Mouse (Mus musculus): ENCODE data around the gene Elp4.

Gene Elp4

GRCm38 (mm10) chr2:105670731-105671095 lies 233.7 kb downstream of the Elp4 start:
- DNase-seq (ENCODE audit: low spot score), result no peak

GRCm38 (mm10) chr2:105669881-105670730 lies 234.3 kb downstream of the Elp4 start:
- no peak for DNase-seq (ENCODE audit: low spot score)

GRCm38 (mm10) chr2:105669371-105669861 lies 234.9 kb downstream of the Elp4 start:
- no peak for DNase-seq (ENCODE audit: low spot score)

- DNase-seq (ENCODE audit: low spot score), result no peak
Measured at GRCm38 (mm10) chr2:105668271-105669270, 235.8 kb downstream of the Elp4 start, which contains the start of gene Pax6. TSS of gene Pax6 (plus strand) at chr2:105668900.

- no peak for DNase-seq (ENCODE audit: low spot score)
Measured at GRCm38 (mm10) chr2:105667626-105667950, 236.8 kb downstream of the Elp4 start.

GRCm38 (mm10) chr2:105666763-105667625 lies 237.4 kb downstream of the Elp4 start:
- DNase-seq (ENCODE audit: low spot score), result no peak

- no peak for DNase-seq (ENCODE audit: low spot score)
Measured at GRCm38 (mm10) chr2:105666331-105666730, 238.0 kb downstream of the Elp4 start.

- no peak for DNase-seq (ENCODE audit: low spot score)
Measured at GRCm38 (mm10) chr2:105665491-105666250, 238.7 kb downstream of the Elp4 start.

GRCm38 (mm10) chr2:105664996-105665395 lies 239.4 kb downstream of the Elp4 start:
- DNase-seq (ENCODE audit: low spot score), result no peak

- DNase-seq (ENCODE audit: low spot score), result no peak
Measured at GRCm38 (mm10) chr2:105663101-105663511, 241.3 kb downstream of the Elp4 start.

GRCm38 (mm10) chr2:105662606-105663005 lies 241.8 kb downstream of the Elp4 start:
- no peak for DNase-seq (ENCODE audit: low spot score)

- no peak for DNase-seq (ENCODE audit: low spot score)
Measured at GRCm38 (mm10) chr2:105662121-105662520, 242.2 kb downstream of the Elp4 start.

- DNase-seq (ENCODE audit: low spot score), result no peak
Measured at GRCm38 (mm10) chr2:105661623-105662066, 242.7 kb downstream of the Elp4 start.

GRCm38 (mm10) chr2:105660874-105661622 lies 243.3 kb downstream of the Elp4 start:
- no peak for DNase-seq (ENCODE audit: low spot score)

- no peak for DNase-seq (ENCODE audit: low spot score)
Measured at GRCm38 (mm10) chr2:105659926-105660873, 244.2 kb downstream of the Elp4 start.

- no peak for DNase-seq (ENCODE audit: low spot score)
Measured at GRCm38 (mm10) chr2:105659350-105659749, 245.0 kb downstream of the Elp4 start.

- DNase-seq (ENCODE audit: low spot score), result no peak
Measured at GRCm38 (mm10) chr2:105656456-105656855, 247.9 kb downstream of the Elp4 start.
